Mouse (Mus musculus) lung, adult 2 months (tissue): ENCODE measurements around the gene Gm30083. TPM values are rescaled to one million over a fixed set of nuclear protein-coding genes. Genes with fewer than 3 reads are reported as not detected.

Experiments used
- DNase-seq: peaks from one replicate; pipeline ENCODE4 v3.0.0; 2022
- H3K4me1 ChIP-seq: fragments of 200-500 bp; 2 replicates; pipeline ENCODE4 v1.6.1; 2011; ENCODE audit warnings: low read length; ENCODE audit not compliant: control insufficient read depth, insufficient read depth
- H3K4me3 ChIP-seq: fragments of 200-500 bp; replicated peaks from 2 replicates; pipeline ENCODE3; 2011; ENCODE audit warnings: low read depth, mild to moderate bottlenecking, control low read depth, low read length; ENCODE audit errors: extremely low read depth
- CTCF ChIP-seq: fragments of 200-500 bp; IDR thresholded peaks from 2 replicates; pipeline ENCODE4 v1.5.1; 2011; ENCODE audit warnings: mild to moderate bottlenecking, low read length, control low read depth; ENCODE audit not compliant: insufficient read depth
- POLR2A ChIP-seq: fragments of 200-500 bp; IDR thresholded peaks from 2 replicates; pipeline ENCODE4 v1.6.1; 2011; ENCODE audit warnings: low read depth, mild to moderate bottlenecking, control low read depth, low read length, borderline replicate concordance; ENCODE audit errors: extremely low read depth
- WGBS: fragments of 180-500 bp; shearing (Covaris S2); methylation state at CpG from one replicate; pipeline ENCODE4 v1.1.7; 2018; 5-methylcytosine and 5-hydroxymethylcytosine counted together
- polyA plus RNA-seq: library from polyadenylated mRNA; depleted of rRNA; stranded (reverse); fragments of >200 nt; gene quantifications from 2 replicates; pipeline ENCODE4 v1.2.3, GENCODE M21; 2012; rRNA removed

Gene Gm30083
- polyA plus RNA-seq, 1 experiment: not detected

GRCm38 (mm10) chr14:33942222-33942621, 72.8 kb downstream of the Gm30083 start:
- WGBS: 67% methylated on average over 5 of the region's 5 CpGs
- DNase-seq: no peak
- TF ChIP-seq POLR2A (no peak), CTCF (no peak)
- H3K4me1 ChIP-seq: no peaks in the 10 kb centered on the region
- no peak overlapping the region for H3K4me3 ChIP-seq

DNA sequence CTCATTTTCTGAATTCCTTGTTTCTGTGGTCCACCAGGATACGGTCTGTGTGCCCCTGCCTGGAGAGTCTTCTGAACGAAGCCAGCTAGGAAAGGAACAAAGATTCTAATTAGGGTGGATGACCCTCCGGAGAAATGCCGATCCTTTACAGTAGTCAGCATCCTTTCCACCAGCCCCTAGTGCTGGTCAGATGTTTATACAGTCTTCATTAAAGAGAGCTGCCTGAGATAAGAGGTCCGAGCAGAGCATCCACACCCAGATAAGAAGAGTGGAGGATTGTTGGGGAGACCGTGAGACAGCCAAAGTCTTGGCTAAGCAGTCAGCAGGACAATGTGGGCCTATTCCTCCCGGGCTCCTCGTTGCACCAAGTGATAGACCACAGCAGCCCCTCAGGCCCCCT, 74.2 kb downstream of the Gm30083 start, which contains the start of gene Gdf2:
TSS of gene Gdf2 (plus strand) at position 301 of the 400 bp plus-strand sequence.
- no peak for DNase-seq
- Histone ChIP-seq H3K4me3 (no peak within 1 kb of the TSS), H3K4me1 (no peaks in the 10 kb centered on the region)
- no peak for TF ChIP-seq CTCF
- TF ChIP-seq POLR2A: no peak
- WGBS: 44% methylated on average over 8 of the region's 8 CpGs

- WGBS: 30% methylated on average over 9 of the region's 9 CpGs
- DNase-seq: peak; percentile 16
- H3K4me1 ChIP-seq: no peaks in the 10 kb centered on the region
- TF ChIP-seq CTCF (peak; percentile 72), POLR2A (no peak)
- no peak overlapping the region for H3K4me3 ChIP-seq
Observed at GRCm38 (mm10) chr14:33939117-33939516, 75.9 kb downstream of the Gm30083 start.

Other genes with a start within 250 kb of the Gm30083 start
- gene Gdf10, start 91.6 kb downstream of the Gm30083 start, polyA plus RNA-seq: 14.3 and 15.1 TPM in 2 replicates
- 0.25 and 0.45 TPM in 2 replicates for gene Gdf2, start 74.1 kb downstream of the Gm30083 start, polyA plus RNA-seq
- gene Rbp3, start 61.2 kb downstream of the Gm30083 start, polyA plus RNA-seq: not detected in 2 replicates
- not detected in 2 replicates for gene Zfp488, start 36.4 kb downstream of the Gm30083 start, polyA plus RNA-seq
- gene Gm5460, start 1.6 kb upstream of the Gm30083 start, polyA plus RNA-seq: not detected in 2 replicates
- not detected in 2 replicates for gene Antxrl, start 37.5 kb upstream of the Gm30083 start, polyA plus RNA-seq
- 13.1 and 21.8 TPM in 2 replicates for gene Anxa8, start 70.8 kb upstream of the Gm30083 start, polyA plus RNA-seq
- not detected in 2 replicates for gene A630023A22Rik, start 87.6 kb upstream of the Gm30083 start, polyA plus RNA-seq
- gene Npy4r, start 137.3 kb upstream of the Gm30083 start, polyA plus RNA-seq: 0.14 TPM in 2 replicates
- 0.15 and 0.59 TPM in 2 replicates for gene Gprin2, start 186.5 kb upstream of the Gm30083 start, polyA plus RNA-seq
- 10.3 and 12.2 TPM in 2 replicates for gene Syt15, start 204.4 kb upstream of the Gm30083 start, polyA plus RNA-seq